Mouse (Mus musculus) cerebellum, adult 11-12 months (tissue): ENCODE data around the gene Crb1.
"Not testable (repeated sequence)": the region's sequence is repeated elsewhere in the genome, so short reads cannot be mapped to it uniquely, and the experiment has no call there.

Experiments used
- DNase-seq: peaks from one replicate; pipeline ENCODE4 v3.0.0; 2022

Gene Crb1

GRCm38 (mm10) chr1:139376638-139377286 lies at the start of gene Crb1:
TSS of gene Crb1 (minus strand) at chr1:139377100.
- DNase-seq, result no peak

- no peak for DNase-seq
Observed at GRCm38 (mm10) chr1:139425006-139425405, 48.1 kb upstream of the Crb1 start.

GRCm38 (mm10) chr1:139423931-139424330 lies 47.0 kb upstream of the Crb1 start:
- no peak for DNase-seq

- peak; percentile 9 for DNase-seq
Observed at GRCm38 (mm10) chr1:139422941-139423340, 46.0 kb upstream of the Crb1 start.

- peak; percentile 91 for DNase-seq
Observed at GRCm38 (mm10) chr1:139421875-139422791, 45.2 kb upstream of the Crb1 start, which contains the start of gene Zbtb41. TSS of gene Zbtb41 (plus strand) at chr1:139422288.

GRCm38 (mm10) chr1:139421521-139421874 lies 44.6 kb upstream of the Crb1 start:
- DNase-seq, result no peak

GRCm38 (mm10) chr1:139413465-139413864 lies 36.6 kb upstream of the Crb1 start:
- no peak for DNase-seq

- not testable (repeated sequence) for DNase-seq
Observed at GRCm38 (mm10) chr1:139412365-139412764, 35.5 kb upstream of the Crb1 start.

GRCm38 (mm10) chr1:139407701-139408100 lies 30.8 kb upstream of the Crb1 start:
- DNase-seq, result no peak

GRCm38 (mm10) chr1:139405766-139406165 lies 28.9 kb upstream of the Crb1 start:
- no peak for DNase-seq

GRCm38 (mm10) chr1:139396589-139396988 lies 19.7 kb upstream of the Crb1 start:
- DNase-seq, result no peak

- no peak for DNase-seq
Observed at GRCm38 (mm10) chr1:139391747-139392146, 14.8 kb upstream of the Crb1 start.

GRCm38 (mm10) chr1:139379621-139379984 lies 2.7 kb upstream of the Crb1 start:
- DNase-seq, result no peak

- DNase-seq, result no peak
Observed at GRCm38 (mm10) chr1:139378861-139379620, 2.1 kb upstream of the Crb1 start.

GRCm38 (mm10) chr1:139375900-139376299 lies 1.0 kb downstream of the Crb1 start:
- DNase-seq, result no peak

GRCm38 (mm10) chr1:139371341-139371740 lies 5.6 kb downstream of the Crb1 start:
- DNase-seq, result no peak

GRCm38 (mm10) chr1:139348566-139348965 lies 28.3 kb downstream of the Crb1 start:
- DNase-seq, result no peak

- DNase-seq, result no peak
Observed at GRCm38 (mm10) chr1:139346602-139347371, 30.1 kb downstream of the Crb1 start.

- no peak for DNase-seq
Observed at GRCm38 (mm10) chr1:139346030-139346601, 30.8 kb downstream of the Crb1 start.

- DNase-seq, result no peak
Observed at GRCm38 (mm10) chr1:139340178-139340859, 36.6 kb downstream of the Crb1 start.

- no peak for DNase-seq
Observed at GRCm38 (mm10) chr1:139336997-139337396, 39.9 kb downstream of the Crb1 start.

GRCm38 (mm10) chr1:139328811-139329210 lies 48.1 kb downstream of the Crb1 start:
- no peak for DNase-seq
